Mouse (Mus musculus): ENCODE results near the gene Trip10. TPM values are rescaled to one million over a fixed set of nuclear protein-coding genes. Genes with fewer than 3 reads are reported as not detected.

Trip10 gene
- total and polyA plus RNA-seq, 3 experiments, result 10.9 to 20.8 TPM; not detected in 1

- peaks cover 9 to 31% of the 10 kb centered on the region in 2 experiments for H3K4me1 ChIP-seq (ENCODE audit: control insufficient read depth in 1 of 2, insufficient read depth in 2 of 2, low read length in 2 of 2)
Observed at GRCm38 (mm10) chr17:57280411-57280810, 31.2 kb downstream of the Trip10 start.

GRCm38 (mm10) chr17:57283906-57284305 lies 34.7 kb downstream of the Trip10 start:
- H3K27ac ChIP-seq (ENCODE audit: control insufficient read depth, low read depth, low read length), result no peak overlapping the region
- TF ChIP-seq POLR2AphosphoS2 (IDR thresholded peaks at IDR 0.05; ENCODE audit: low read length) (no peak), RCOR1 (IDR thresholded peaks at IDR 0.05; ENCODE audit: low read depth, low read length) (no peak), TAL1 (IDR thresholded peaks at IDR 0.05; ENCODE audit: low read length) (no peak), USF2 (IDR thresholded peaks at IDR 0.05; ENCODE audit: borderline replicate concordance in 1 of 2, insufficient read depth in 1 of 2, low read depth in 1 of 2, low read length in 2 of 2) (no peak)
- H3K9ac ChIP-seq (ENCODE audit: control insufficient read depth, low read depth, low read length, poor library complexity, severe bottlenecking), result no peak overlapping the region
- H3K4me3 ChIP-seq (ENCODE audit: control insufficient read depth in 1 of 2, insufficient read depth in 1 of 2, low read depth in 2 of 2, low read length in 2 of 2), result no peak overlapping the region
- H3K36me3 ChIP-seq (ENCODE audit: control insufficient read depth in 1 of 2, insufficient read depth in 2 of 2, low read length in 2 of 2), result peaks cover 3 to 24% of the 10 kb centered on the region in 2 experiments; a peak in 3 of 4 replicates
- peaks cover 63% of the 10 kb centered on the region for H3K79me2 ChIP-seq (ENCODE audit: control insufficient read depth, insufficient read depth, low read length, poor library complexity)
- no peaks in the 10 kb centered on the region for H3K27me3 ChIP-seq (ENCODE audit: control insufficient read depth in 1 of 2, insufficient read depth in 2 of 2, low read length in 2 of 2)
- no peaks in the 10 kb centered on the region for H3K9me3 ChIP-seq (replicated peaks; ENCODE audit: insufficient read depth, low read length)
- no peak for DNase-seq (ENCODE audit: low read depth, low spot score)
- peaks cover 7 to 18% of the 10 kb centered on the region in 2 experiments for H3K4me1 ChIP-seq (ENCODE audit: control insufficient read depth in 1 of 2, insufficient read depth in 2 of 2, low read length in 2 of 2)

More at GRCm38 (mm10) chr17:57280411-57280810, 31.2 kb downstream of the Trip10 start:
- no peak for DNase-seq (ENCODE audit: low read depth, low spot score)
- no peak for TF ChIP-seq TAL1 (IDR thresholded peaks at IDR 0.05; ENCODE audit: low read length)
- TF ChIP-seq POLR2AphosphoS2 (IDR thresholded peaks at IDR 0.05; ENCODE audit: low read length), result no peak
- no peak for TF ChIP-seq UBTF (IDR thresholded peaks at IDR 0.05; ENCODE audit: borderline replicate concordance, insufficient read depth, low read depth, low read length)
- no peak for TF ChIP-seq RCOR1 (IDR thresholded peaks at IDR 0.05; ENCODE audit: low read depth, low read length)
- TF ChIP-seq RAD21 (IDR thresholded peaks at IDR 0.05; ENCODE audit: low read depth, low read length), result no peak
- no peak for TF ChIP-seq USF2 (IDR thresholded peaks at IDR 0.05; ENCODE audit: borderline replicate concordance in 1 of 2, insufficient read depth in 1 of 2, low read depth in 1 of 2, low read length in 2 of 2)
- TF ChIP-seq MAFK (IDR thresholded peaks at IDR 0.05; ENCODE audit: borderline replicate concordance, low read depth, low read length), result no peak
- no peak for TF ChIP-seq MAX (IDR thresholded peaks at IDR 0.05; ENCODE audit: low read length)
- no peak for TF ChIP-seq TBP (IDR thresholded peaks at IDR 0.05; ENCODE audit: low read depth, low read length)
- no peak for TF ChIP-seq TCF12 (IDR thresholded peaks at IDR 0.05; ENCODE audit: low read depth, low read length)
- TF ChIP-seq MYC (IDR thresholded peaks at IDR 0.05; ENCODE audit: low read depth, low read length), result no peak
- no peak for TF ChIP-seq CHD1 (IDR thresholded peaks at IDR 0.05; ENCODE audit: low read depth, low read length)
- no peak for TF ChIP-seq USF1 (IDR thresholded peaks at IDR 0.05; ENCODE audit: low read depth, low read length)
- TF ChIP-seq HCFC1 (IDR thresholded peaks at IDR 0.05; ENCODE audit: low read depth, low read length), result no peak
- no peak for TF ChIP-seq ZMIZ1 (IDR thresholded peaks at IDR 0.05; ENCODE audit: low read depth, low read length)
- peaks cover 53% of the 10 kb centered on the region for H3K79me2 ChIP-seq (ENCODE audit: control insufficient read depth, insufficient read depth, low read length, poor library complexity)
- no peak overlapping the region for H3K27ac ChIP-seq (ENCODE audit: control insufficient read depth, low read depth, low read length)
- H3K4me3 ChIP-seq (ENCODE audit: control insufficient read depth in 1 of 2, insufficient read depth in 1 of 2, low read depth in 2 of 2, low read length in 2 of 2), result peak overlapping the region; percentile 85 to 98
- no peaks in the 10 kb centered on the region for H3K27me3 ChIP-seq (ENCODE audit: control insufficient read depth in 1 of 2, insufficient read depth in 2 of 2, low read length in 2 of 2)
- peaks cover 0 to 25% of the 10 kb centered on the region in 2 experiments; a peak in 2 of 4 replicates for H3K36me3 ChIP-seq (ENCODE audit: control insufficient read depth in 1 of 2, insufficient read depth in 2 of 2, low read length in 2 of 2)
- H3K9me3 ChIP-seq (replicated peaks; ENCODE audit: insufficient read depth, low read length), result no peaks in the 10 kb centered on the region
- peak overlapping the region; percentile 95 for H3K9ac ChIP-seq (ENCODE audit: control insufficient read depth, low read depth, low read length, poor library complexity, severe bottlenecking)

Measured in MEL (cell line).